Mouse (Mus musculus) embryonic facial prominence, embryonic 15.5 days (tissue): ENCODE results near the gene Card10. TPM values are rescaled to one million over a fixed set of nuclear protein-coding genes. Genes with fewer than 3 reads are reported as not detected.
"Not testable (repeated sequence)": the region's sequence is repeated elsewhere in the genome, so short reads cannot be mapped to it uniquely, and the experiment has no call there.

ENCODE experiments used
- ATAC-seq: fragments of 200-750 bp; cut with Nextera tagmentation; 2 replicates; pipeline ENCODE4 v1.8.0; 2017; ENCODE audit warnings: low read depth, moderate TSS enrichment; ENCODE audit not compliant: insufficient number of reproducible peaks, low FRiP score, low TSS enrichment
- H3K27ac ChIP-seq: fragments of 300-500 bp; sonication (generic); replicated peaks from 2 replicates; pipeline ENCODE4 v1.5.1; 2015; ENCODE audit warnings: mild to moderate bottlenecking, inconsistent platforms
- H3K27me3 ChIP-seq: fragments of 300-500 bp; sonication (generic); 2 replicates; pipeline ENCODE4 v1.6.1; 2015; ENCODE audit warnings: inconsistent platforms
- H3K36me3 ChIP-seq: fragments of 300-500 bp; sonication (generic); 2 replicates; pipeline ENCODE4 v1.6.1; 2015; ENCODE audit warnings: mild to moderate bottlenecking, inconsistent platforms
- H3K4me1 ChIP-seq: fragments of 300-500 bp; sonication (generic); 2 replicates; pipeline ENCODE4 v1.6.1; 2015; ENCODE audit warnings: inconsistent platforms
- H3K4me2 ChIP-seq: fragments of 300-500 bp; sonication (generic); replicated peaks from 2 replicates; pipeline ENCODE4 v1.6.1; 2015; ENCODE audit warnings: mild to moderate bottlenecking, inconsistent platforms
- H3K4me3 ChIP-seq: fragments of 300-500 bp; sonication (generic); replicated peaks from 2 replicates; pipeline ENCODE4 v1.5.1; 2015; ENCODE audit warnings: mild to moderate bottlenecking, inconsistent platforms
- H3K9ac ChIP-seq: fragments of 300-500 bp; sonication (generic); 2 replicates; pipeline ENCODE4 v1.6.1; 2015; ENCODE audit warnings: inconsistent platforms
- H3K9me3 ChIP-seq: fragments of 300-500 bp; sonication (generic); replicated peaks from 2 replicates; pipeline ENCODE4 v1.6.1; 2016; ENCODE audit warnings: inconsistent platforms
- WGBS: fragments of 180-500 bp; shearing (Covaris S2); methylation state at CpG from one replicate; pipeline ENCODE4 v1.1.7; 2015; 5-methylcytosine and 5-hydroxymethylcytosine counted together
- polyA plus RNA-seq: library from polyadenylated mRNA; unstranded; fragments of >200 nt; fragmentation: Nextera tagmentation; extraction: Ambion mirVana; gene quantifications from 2 replicates; pipeline ENCODE4 v1.2.1, GENCODE M21; 2015

Card10 gene
- 4.3 TPM in 2 replicates for polyA plus RNA-seq

GRCm38 (mm10) chr15:78802776-78803391 is at the start of gene Card10:
Card10 (minus strand) TSS chr15:78803042.
- ATAC-seq = peak; percentile 37
- 1% methylated on average over 70 of the region's 70 CpGs for WGBS
- H3K4me1 ChIP-seq = peaks cover 46% of the 10 kb centered on the region

GRCm38 (mm10) chr15:78851505-78852153 is 48.8 kb upstream of the Card10 start:
- no peaks in the 10 kb centered on the region for H3K27me3 ChIP-seq
- H3K36me3 ChIP-seq = peaks cover 20% of the 10 kb centered on the region
- 10% methylated on average over 13 of the region's 13 CpGs for WGBS
- no peak overlapping the region for H3K27ac ChIP-seq
- no peaks in the 10 kb centered on the region for H3K9me3 ChIP-seq
- no peak overlapping the region for H3K4me3 ChIP-seq
- peak; percentile 70 for ATAC-seq
- peaks cover 19% of the 10 kb centered on the region for H3K4me1 ChIP-seq
- no peak overlapping the region for H3K9ac ChIP-seq
- H3K4me2 ChIP-seq = no peak overlapping the region

More at GRCm38 (mm10) chr15:78802776-78803391, at the start of gene Card10:
- peak within 1 kb of the TSS; percentile 65 for H3K4me3 ChIP-seq
- 0 out of 2 replicates have a peak within 1 kb of the TSS, but pooled peaks have one; percentile 44 for H3K27ac ChIP-seq
- no peaks in the 10 kb centered on the region for H3K36me3 ChIP-seq
- H3K4me2 ChIP-seq = peak within 1 kb of the TSS; percentile 97
- H3K27me3 ChIP-seq = peaks cover 28% of the 10 kb centered on the region
- peak within 1 kb of the TSS; percentile 57 for H3K9ac ChIP-seq
- no peaks in the 10 kb centered on the region for H3K9me3 ChIP-seq

GRCm38 (mm10) chr15:78850944-78851343 is 48.1 kb upstream of the Card10 start:
- H3K27ac ChIP-seq = no peak overlapping the region
- peaks cover 23% of the 10 kb centered on the region for H3K4me1 ChIP-seq
- 57% methylated on average over 6 of the region's 6 CpGs for WGBS

GRCm38 (mm10) chr15:78850059-78850824 is 47.4 kb upstream of the Card10 start:
- no peaks in the 10 kb centered on the region for H3K27me3 ChIP-seq
- no peak overlapping the region for H3K4me3 ChIP-seq
- 64% methylated on average over 15 of the region's 15 CpGs for WGBS
- H3K27ac ChIP-seq = no peak overlapping the region
- H3K4me2 ChIP-seq = no peak overlapping the region
- H3K36me3 ChIP-seq = peaks cover 20% of the 10 kb centered on the region
- H3K9me3 ChIP-seq = no peaks in the 10 kb centered on the region
- H3K9ac ChIP-seq = no peak overlapping the region
- peaks cover 30% of the 10 kb centered on the region for H3K4me1 ChIP-seq
- no peak for ATAC-seq

More at GRCm38 (mm10) chr15:78850944-78851343, 48.1 kb upstream of the Card10 start:
- Histone ChIP-seq H3K9me3 (no peaks in the 10 kb centered on the region), H3K4me2 (no peak overlapping the region), H3K9ac (no peak overlapping the region), H3K4me3 (no peak overlapping the region), H3K36me3 (peaks cover 20% of the 10 kb centered on the region), H3K27me3 (no peaks in the 10 kb centered on the region)
- ATAC-seq = no peak

GRCm38 (mm10) chr15:78849485-78849884 is 46.6 kb upstream of the Card10 start:
- no peak for ATAC-seq
- Histone ChIP-seq H3K4me3 (no peak overlapping the region), H3K9me3 (no peaks in the 10 kb centered on the region), H3K4me2 (no peak overlapping the region), H3K9ac (no peak overlapping the region), H3K4me1 (peaks cover 38% of the 10 kb centered on the region), H3K27me3 (no peaks in the 10 kb centered on the region), H3K27ac (no peak overlapping the region), H3K36me3 (peaks cover 20% of the 10 kb centered on the region)
- 82% methylated on average over 12 of the region's 12 CpGs for WGBS

GRCm38 (mm10) chr15:78848467-78848866 is 45.6 kb upstream of the Card10 start:
- H3K9me3 ChIP-seq = no peaks in the 10 kb centered on the region
- H3K4me1 ChIP-seq = peaks cover 48% of the 10 kb centered on the region
- no peak overlapping the region for H3K27ac ChIP-seq
- no peak overlapping the region for H3K4me2 ChIP-seq
- H3K36me3 ChIP-seq = peaks cover 20% of the 10 kb centered on the region
- no peaks in the 10 kb centered on the region for H3K27me3 ChIP-seq
- H3K9ac ChIP-seq = no peak overlapping the region
- 29% methylated on average over 5 of the region's 5 CpGs for WGBS
- ATAC-seq = no peak
- no peak overlapping the region for H3K4me3 ChIP-seq

GRCm38 (mm10) chr15:78846805-78847204 is 44.0 kb upstream of the Card10 start:
- 82% methylated on average over 7 of the region's 7 CpGs for WGBS
- H3K4me3 ChIP-seq, H3K9me3 ChIP-seq, H3K27me3 ChIP-seq, ATAC-seq, H3K9ac ChIP-seq, H3K27ac ChIP-seq, H3K4me2 ChIP-seq: not testable (repeated sequence)
- peaks cover 20% of the 10 kb centered on the region for H3K36me3 ChIP-seq
- peaks cover 57% of the 10 kb centered on the region for H3K4me1 ChIP-seq

- no peak for ATAC-seq
- 0 out of 2 replicates have a peak overlapping the region, but pooled peaks have one; percentile 75 for H3K4me2 ChIP-seq
- peaks cover 57% of the 10 kb centered on the region for H3K4me1 ChIP-seq
- no peak overlapping the region for H3K27ac ChIP-seq
- H3K27me3 ChIP-seq = no peaks in the 10 kb centered on the region
- no peaks in the 10 kb centered on the region for H3K9me3 ChIP-seq
- H3K9ac ChIP-seq = no peak overlapping the region
- H3K36me3 ChIP-seq = peaks cover 20% of the 10 kb centered on the region
- H3K4me3 ChIP-seq = no peak overlapping the region
- 73% methylated on average over 8 of the region's 8 CpGs for WGBS
Observed at GRCm38 (mm10) chr15:78846352-78846751, 43.5 kb upstream of the Card10 start.

GRCm38 (mm10) chr15:78845867-78846266 is 43.0 kb upstream of the Card10 start:
- H3K36me3 ChIP-seq = peaks cover 20% of the 10 kb centered on the region
- no peak for ATAC-seq
- H3K4me2 ChIP-seq = peak overlapping the region; percentile 75; the same call in 1 of the 2 replicates
- H3K27me3 ChIP-seq = no peaks in the 10 kb centered on the region
- peaks cover 61% of the 10 kb centered on the region for H3K4me1 ChIP-seq
- peak overlapping the region; percentile 93; the same call in 1 of the 2 replicates for H3K27ac ChIP-seq
- WGBS = 74% methylated on average over 8 of the region's 8 CpGs
- H3K9me3 ChIP-seq = no peaks in the 10 kb centered on the region
- H3K9ac ChIP-seq = no peak overlapping the region
- H3K4me3 ChIP-seq = 0 out of 2 replicates have a peak overlapping the region, but pooled peaks have one; percentile 67

- Histone ChIP-seq H3K9ac (no peak overlapping the region), H3K27ac (peak overlapping the region; percentile 93), H3K36me3 (peaks cover 20% of the 10 kb centered on the region), H3K9me3 (no peaks in the 10 kb centered on the region), H3K27me3 (no peaks in the 10 kb centered on the region), H3K4me2 (peak overlapping the region; percentile 75), H3K4me3 (peak overlapping the region; percentile 67), H3K4me1 (peaks cover 61% of the 10 kb centered on the region)
- WGBS = 49% methylated on average over 11 of the region's 11 CpGs
- no peak for ATAC-seq
Observed at GRCm38 (mm10) chr15:78845321-78845720, 42.5 kb upstream of the Card10 start.

- H3K4me1 ChIP-seq = peaks cover 62% of the 10 kb centered on the region
- 13% methylated on average over 9 of the region's 9 CpGs for WGBS
- peak overlapping the region; percentile 75 for H3K4me2 ChIP-seq
- peak overlapping the region; percentile 93 for H3K27ac ChIP-seq
- H3K9ac ChIP-seq = no peak overlapping the region
- H3K9me3 ChIP-seq = no peaks in the 10 kb centered on the region
- H3K27me3 ChIP-seq = no peaks in the 10 kb centered on the region
- peak overlapping the region; percentile 67 for H3K4me3 ChIP-seq
- ATAC-seq = no peak
- H3K36me3 ChIP-seq = peaks cover 20% of the 10 kb centered on the region
Observed at GRCm38 (mm10) chr15:78844791-78845190, 41.9 kb upstream of the Card10 start.
